Mouse (Mus musculus) G1E (cell line): ENCODE results near the gene Ccni.

Source experiments
- CTCF ChIP-seq: IDR thresholded peaks from 2 replicates; pipeline ENCODE4 v1.5.1; 2012; ENCODE audit warnings: low read depth, low read length, inconsistent platforms, mixed read lengths
- GATA1 ChIP-seq: IDR thresholded peaks from 2 replicates; pipeline ENCODE4 v1.6.1; 2012; ENCODE audit warnings: borderline replicate concordance, low read length, inconsistent platforms, mixed read lengths
- TAL1 ChIP-seq: conservative IDR thresholded peaks from 2 replicates; pipeline ENCODE4 v1.6.1; 2012; ENCODE audit warnings: low read depth, low read length, inconsistent platforms, mixed read lengths

DNA sequence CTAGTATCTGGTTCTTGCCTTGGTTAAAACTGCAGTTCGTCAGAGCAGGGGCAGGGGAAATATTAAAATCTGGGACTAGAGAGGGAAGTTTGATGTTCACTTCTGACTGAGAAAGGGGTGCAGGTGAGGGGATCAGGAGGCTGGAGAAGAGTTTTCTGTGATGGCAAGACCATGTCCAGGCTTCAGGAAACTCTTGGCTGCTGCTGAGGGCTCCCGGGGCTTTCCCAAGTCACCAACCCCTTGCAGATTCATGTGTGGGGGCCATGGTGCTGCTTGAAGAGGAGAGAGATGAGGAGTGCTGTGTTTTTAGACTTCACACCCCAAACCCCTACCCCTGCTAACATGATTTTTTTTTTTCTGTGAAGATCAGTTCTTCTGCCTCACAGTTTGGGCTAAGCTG, 28.3 kb upstream of the Ccni start:
- no peak for TF ChIP-seq GATA1
- no peak for TF ChIP-seq CTCF
- TF ChIP-seq TAL1: no peak
